Mouse (Mus musculus) left cerebral cortex, adult 9 months (tissue): ENCODE measurements around the gene Sertad2.

Source experiments
- DNase-seq, 2 experiments: peaks; one replicate each; pipeline ENCODE4 v3.0.0; 2022; ENCODE audit warnings: low spot score in 2 of 2

The Sertad2 gene

GRCm38 (mm10) chr11:20680781-20681180 lies 137.7 kb downstream of the Sertad2 start:
- DNase-seq: no peak

- DNase-seq: no peak
Measured at GRCm38 (mm10) chr11:20681679-20682078, 138.6 kb downstream of the Sertad2 start.

- peak in 1 of 2 experiments; percentile 62 for DNase-seq
Measured at GRCm38 (mm10) chr11:20691000-20691399, 147.9 kb downstream of the Sertad2 start.
